Mouse (Mus musculus) kidney, adult 2 months (tissue): ENCODE results near the gene Hdgfl2.

Experiments used
- CTCF ChIP-seq: fragments of 200-500 bp; conservative IDR thresholded peaks from 2 replicates; pipeline ENCODE4 v1.5.1; 2011; ENCODE audit warnings: low read depth, mild to moderate bottlenecking, control low read depth, low read length, moderate library complexity, mixed read lengths; ENCODE audit not compliant: insufficient read depth, insufficient read length
- POLR2A ChIP-seq: fragments of 200-500 bp; IDR thresholded peaks from one replicate; pipeline ENCODE4 v1.6.1; 2011; ENCODE audit warnings: low read depth, low read length, control low read depth

GRCm38 (mm10) chr17:56106981-56107380, 27.5 kb downstream of the Hdgfl2 start:
- no peak for TF ChIP-seq CTCF
- no peak for TF ChIP-seq POLR2A
